Mouse (Mus musculus): ENCODE data around the gene Mxra7. TPM values are rescaled to one million over a fixed set of nuclear protein-coding genes. Genes with fewer than 3 reads are reported as not detected.

Gene Mxra7
- polyA plus RNA-seq, 1 experiment = 8.6 TPM

GRCm38 (mm10) chr11:116865945-116866585, 38.2 kb upstream of the Mxra7 start:
- H3K36me3 ChIP-seq (ENCODE audit: control insufficient read depth, insufficient read depth, low read length) = peaks cover 11% of the 10 kb centered on the region
- H3K4me1 ChIP-seq (replicated peaks; ENCODE audit: control insufficient read depth, insufficient read depth, low read length) = no peaks in the 10 kb centered on the region
- no peak overlapping the region for H3K27ac ChIP-seq (ENCODE audit: control insufficient read depth, insufficient read depth, low read length)
- 94% methylated on average over 12 of the region's 12 CpGs for WGBS
- no peak for DNase-seq
- no peaks in the 10 kb centered on the region for H3K27me3 ChIP-seq (ENCODE audit: control insufficient read depth, insufficient read depth, low read length)
- TF ChIP-seq POLR2A (IDR thresholded peaks at IDR 0.05; ENCODE audit: control insufficient read depth, extremely low read depth, insufficient read depth, low read length, poor library complexity) (no peak), CTCF (IDR thresholded peaks at IDR 0.05; ENCODE audit: borderline replicate concordance, control insufficient read depth, extremely low read depth, insufficient read depth, low read length, poor library complexity) (no peak)
- H3K4me3 ChIP-seq (ENCODE audit: control insufficient read depth, insufficient read depth, low read length) = no peak overlapping the region

- WGBS = 97% methylated on average over 10 of the region's 10 CpGs
- Histone ChIP-seq H3K4me3 (ENCODE audit: control insufficient read depth, insufficient read depth, low read length) (no peak overlapping the region), H3K36me3 (ENCODE audit: control insufficient read depth, insufficient read depth, low read length) (peaks cover 14% of the 10 kb centered on the region), H3K27ac (ENCODE audit: control insufficient read depth, insufficient read depth, low read length) (no peak overlapping the region), H3K27me3 (ENCODE audit: control insufficient read depth, insufficient read depth, low read length) (no peaks in the 10 kb centered on the region), H3K4me1 (replicated peaks; ENCODE audit: control insufficient read depth, insufficient read depth, low read length) (no peaks in the 10 kb centered on the region)
- no peak for DNase-seq
- TF ChIP-seq CTCF (IDR thresholded peaks at IDR 0.05; ENCODE audit: borderline replicate concordance, control insufficient read depth, extremely low read depth, insufficient read depth, low read length, poor library complexity) = no peak
- no peak for TF ChIP-seq POLR2A (IDR thresholded peaks at IDR 0.05; ENCODE audit: control insufficient read depth, extremely low read depth, insufficient read depth, low read length, poor library complexity)
Observed at GRCm38 (mm10) chr11:116864444-116864843, 36.6 kb upstream of the Mxra7 start.

- WGBS = 93% methylated on average over 12 of the region's 12 CpGs
- no peak overlapping the region for H3K27ac ChIP-seq (ENCODE audit: control insufficient read depth, insufficient read depth, low read length)
- no peaks in the 10 kb centered on the region for H3K27me3 ChIP-seq (ENCODE audit: control insufficient read depth, insufficient read depth, low read length)
- TF ChIP-seq CTCF (IDR thresholded peaks at IDR 0.05; ENCODE audit: borderline replicate concordance, control insufficient read depth, extremely low read depth, insufficient read depth, low read length, poor library complexity) (no peak), POLR2A (IDR thresholded peaks at IDR 0.05; ENCODE audit: control insufficient read depth, extremely low read depth, insufficient read depth, low read length, poor library complexity) (no peak)
- no peaks in the 10 kb centered on the region for H3K4me1 ChIP-seq (replicated peaks; ENCODE audit: control insufficient read depth, insufficient read depth, low read length)
- DNase-seq = no peak
- H3K36me3 ChIP-seq (ENCODE audit: control insufficient read depth, insufficient read depth, low read length) = peaks cover 7% of the 10 kb centered on the region
- H3K4me3 ChIP-seq (ENCODE audit: control insufficient read depth, insufficient read depth, low read length) = no peak overlapping the region
Observed at GRCm38 (mm10) chr11:116857183-116857850, 29.5 kb upstream of the Mxra7 start.

- TF ChIP-seq POLR2A (IDR thresholded peaks at IDR 0.05; ENCODE audit: control insufficient read depth, extremely low read depth, insufficient read depth, low read length, poor library complexity) (no peak), CTCF (IDR thresholded peaks at IDR 0.05; ENCODE audit: borderline replicate concordance, control insufficient read depth, extremely low read depth, insufficient read depth, low read length, poor library complexity) (no peak)
- Histone ChIP-seq H3K27me3 (ENCODE audit: control insufficient read depth, insufficient read depth, low read length) (no peaks in the 10 kb centered on the region), H3K4me1 (replicated peaks; ENCODE audit: control insufficient read depth, insufficient read depth, low read length) (no peaks in the 10 kb centered on the region), H3K4me3 (ENCODE audit: control insufficient read depth, insufficient read depth, low read length) (peak overlapping the region; percentile 78; the same call in 1 of the 2 replicates), H3K27ac (ENCODE audit: control insufficient read depth, insufficient read depth, low read length) (no peak overlapping the region), H3K36me3 (ENCODE audit: control insufficient read depth, insufficient read depth, low read length) (peaks cover 21% of the 10 kb centered on the region)
- 4% methylated on average over 10 of the region's 10 CpGs for WGBS
- DNase-seq = no peak
Observed at GRCm38 (mm10) chr11:116854279-116854678, 26.4 kb upstream of the Mxra7 start.

GRCm38 (mm10) chr11:116853512-116853928, 25.7 kb upstream of the Mxra7 start:
- under 1% methylated on average over 36 of the region's 36 CpGs for WGBS
- Histone ChIP-seq H3K36me3 (ENCODE audit: control insufficient read depth, insufficient read depth, low read length) (peaks cover 27% of the 10 kb centered on the region), H3K27ac (ENCODE audit: control insufficient read depth, insufficient read depth, low read length) (peak overlapping the region; percentile 79), H3K4me1 (replicated peaks; ENCODE audit: control insufficient read depth, insufficient read depth, low read length) (no peaks in the 10 kb centered on the region), H3K27me3 (ENCODE audit: control insufficient read depth, insufficient read depth, low read length) (no peaks in the 10 kb centered on the region), H3K4me3 (ENCODE audit: control insufficient read depth, insufficient read depth, low read length) (peak overlapping the region; percentile 78)
- DNase-seq = peak; percentile 97
- TF ChIP-seq CTCF (IDR thresholded peaks at IDR 0.05; ENCODE audit: borderline replicate concordance, control insufficient read depth, extremely low read depth, insufficient read depth, low read length, poor library complexity) = peak; percentile 14; the same call in 1 of the 2 replicates
- peak; percentile 44; the same call in 1 of the 2 replicates for TF ChIP-seq POLR2A (IDR thresholded peaks at IDR 0.05; ENCODE audit: control insufficient read depth, extremely low read depth, insufficient read depth, low read length, poor library complexity)

GRCm38 (mm10) chr11:116852891-116853511, 25.2 kb upstream of the Mxra7 start, which contains the start of gene Srsf2:
Gene Srsf2 (minus strand): TSS chr11:116853094.
- WGBS = under 1% methylated on average over 72 of the region's 74 CpGs
- peaks cover 32% of the 10 kb centered on the region for H3K36me3 ChIP-seq (ENCODE audit: control insufficient read depth, insufficient read depth, low read length)
- H3K4me1 ChIP-seq (replicated peaks; ENCODE audit: control insufficient read depth, insufficient read depth, low read length) = no peaks in the 10 kb centered on the region
- peak within 1 kb of the TSS; percentile 81 for H3K27ac ChIP-seq (ENCODE audit: control insufficient read depth, insufficient read depth, low read length)
- peak within 1 kb of the TSS; percentile 85 for H3K4me3 ChIP-seq (ENCODE audit: control insufficient read depth, insufficient read depth, low read length)
- no peaks in the 10 kb centered on the region for H3K27me3 ChIP-seq (ENCODE audit: control insufficient read depth, insufficient read depth, low read length)
- DNase-seq = peak; percentile 94
- TF ChIP-seq CTCF (IDR thresholded peaks at IDR 0.05; ENCODE audit: borderline replicate concordance, control insufficient read depth, extremely low read depth, insufficient read depth, low read length, poor library complexity) (0 out of 2 replicates have a peak, but pooled peaks have one; percentile 34), POLR2A (IDR thresholded peaks at IDR 0.05; ENCODE audit: control insufficient read depth, extremely low read depth, insufficient read depth, low read length, poor library complexity) (peak; percentile 99)

Data from thymus, adult 2 months (tissue).